Mouse (Mus musculus): ENCODE measurements around the gene Efhb. TPM values are rescaled to one million over a fixed set of nuclear protein-coding genes. Genes with fewer than 3 reads are reported as not detected.

Efhb gene
- polyA plus RNA-seq, 1 experiment from 2014 or later = 0.33 TPM

DNA sequence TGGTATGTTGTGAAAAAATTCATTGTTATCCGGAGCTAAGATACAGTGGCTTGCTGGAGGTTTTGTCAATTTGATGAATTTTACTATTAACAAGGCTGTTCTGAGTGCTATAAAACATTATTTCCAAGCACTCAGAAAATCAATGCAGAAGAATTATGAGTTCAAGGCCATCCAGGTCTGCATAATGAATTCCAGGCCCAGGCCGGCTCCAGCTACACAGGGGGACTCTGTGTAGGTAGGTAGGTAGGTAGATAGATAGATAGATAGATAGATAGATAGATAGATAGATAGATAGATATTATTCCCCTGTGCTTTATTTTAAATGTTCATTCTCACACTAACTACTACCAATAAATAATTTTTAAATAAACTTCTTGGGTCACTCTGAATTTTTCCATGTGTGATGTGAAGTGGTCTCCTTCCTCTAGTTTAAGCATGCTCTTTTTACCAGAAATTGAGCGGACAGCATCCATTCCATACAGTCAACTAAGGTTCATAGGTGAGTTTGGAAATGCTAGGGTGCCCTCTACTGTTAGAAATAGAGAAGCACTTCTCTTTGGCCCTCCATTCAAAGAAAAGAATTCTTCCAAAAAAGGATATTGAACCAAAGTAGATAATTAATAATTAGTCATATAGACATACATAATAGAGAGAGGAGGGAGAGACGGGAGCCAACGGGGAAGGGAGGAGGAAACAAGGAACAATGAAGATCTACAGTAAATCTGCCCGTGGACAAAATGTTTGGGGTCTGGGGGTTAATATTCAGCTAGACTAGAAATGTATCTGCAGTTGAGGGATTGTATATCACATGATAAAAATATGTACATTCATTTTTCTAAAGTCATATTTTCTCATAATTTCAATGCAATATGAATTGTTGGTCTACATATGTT lies 75.3 kb downstream of the Efhb start:
- no peaks in the 10 kb centered on the region for H3K36me3 ChIP-seq (ENCODE audit: control insufficient read depth, insufficient read depth, low read length)
- ATAC-seq (replicated peaks; ENCODE audit: insufficient number of reproducible peaks, low FRiP score, low TSS enrichment) = no peak
- no peak overlapping the region for H3K4me2 ChIP-seq
- H3K4me1 ChIP-seq (ENCODE audit: control insufficient read depth, insufficient read depth, low read length) = no peaks in the 10 kb centered on the region
- H3K27me3 ChIP-seq (ENCODE audit: control insufficient read depth, insufficient read depth, low read length) = no peaks in the 10 kb centered on the region
- WGBS (ENCODE audit: insufficient replicate concordance) = 44% methylated on average over 6 of the region's 6 CpGs
- H3K4me3 ChIP-seq (ENCODE audit: low read depth, low read length) = no peak overlapping the region
- H3K9me3 ChIP-seq (replicated peaks; ENCODE audit: control insufficient read depth, low read length) = no peaks in the 10 kb centered on the region
- H3K27ac ChIP-seq (ENCODE audit: low read depth, low read length) = no peak overlapping the region
- H3K9ac ChIP-seq (ENCODE audit: low read depth, low read length) = no peak overlapping the region

DNA sequence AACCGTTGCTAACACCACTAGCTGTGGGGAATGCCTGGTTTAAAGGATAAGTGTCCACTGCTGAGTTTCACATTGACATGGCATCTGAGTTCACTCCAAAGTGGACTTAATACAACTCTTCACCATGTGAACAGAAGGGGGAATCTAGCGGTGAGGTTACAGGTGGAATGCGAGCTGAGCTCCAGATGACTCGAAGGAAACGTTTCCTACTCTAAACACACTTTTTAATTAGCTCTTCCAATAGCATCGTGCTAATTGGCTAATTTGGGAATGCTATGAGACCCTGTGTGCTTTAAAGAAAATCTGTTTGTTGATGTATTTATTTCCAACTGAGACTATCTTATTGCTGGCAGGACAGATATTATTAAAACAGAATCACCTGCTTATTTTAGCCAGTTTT lies 76.3 kb downstream of the Efhb start:
- 69% methylated on average over 6 of the region's 6 CpGs for WGBS (ENCODE audit: insufficient replicate concordance)
- H3K9me3 ChIP-seq (replicated peaks; ENCODE audit: control insufficient read depth, low read length) = no peaks in the 10 kb centered on the region
- H3K4me3 ChIP-seq (ENCODE audit: low read depth, low read length) = no peak overlapping the region
- H3K27me3 ChIP-seq (ENCODE audit: control insufficient read depth, insufficient read depth, low read length) = no peaks in the 10 kb centered on the region
- no peak overlapping the region for H3K9ac ChIP-seq (ENCODE audit: low read depth, low read length)
- H3K4me2 ChIP-seq = no peak overlapping the region
- ATAC-seq (replicated peaks; ENCODE audit: insufficient number of reproducible peaks, low FRiP score, low TSS enrichment) = no peak
- no peaks in the 10 kb centered on the region for H3K36me3 ChIP-seq (ENCODE audit: control insufficient read depth, insufficient read depth, low read length)
- H3K27ac ChIP-seq (ENCODE audit: low read depth, low read length) = no peak overlapping the region
- no peaks in the 10 kb centered on the region for H3K4me1 ChIP-seq (ENCODE audit: control insufficient read depth, insufficient read depth, low read length)

DNA sequence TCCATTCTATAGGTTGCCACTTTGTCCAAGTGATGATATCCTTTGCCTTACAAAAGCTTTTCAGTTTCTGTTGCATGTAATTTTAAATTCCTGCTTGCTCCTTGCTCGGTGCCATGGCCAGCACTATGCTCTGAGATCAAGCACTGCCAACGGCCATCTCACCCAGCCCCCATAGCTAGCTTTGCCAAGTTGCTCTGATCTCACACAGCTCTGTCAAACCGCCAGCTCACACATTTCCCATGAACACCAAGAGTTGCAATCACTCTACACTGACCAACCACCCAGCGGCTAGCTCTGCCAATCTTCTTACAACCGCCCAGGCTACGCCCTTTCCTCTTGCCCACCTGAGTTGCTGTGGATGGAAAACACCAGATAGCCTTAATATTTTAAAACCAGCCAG lies 99.0 kb downstream of the Efhb start:
- Histone ChIP-seq H3K9me3 (replicated peaks; ENCODE audit: control insufficient read depth, low read length) (no peaks in the 10 kb centered on the region), H3K4me3 (ENCODE audit: low read depth, low read length) (no peak overlapping the region), H3K9ac (ENCODE audit: low read depth, low read length) (no peak overlapping the region), H3K36me3 (ENCODE audit: control insufficient read depth, insufficient read depth, low read length) (no peaks in the 10 kb centered on the region), H3K27ac (ENCODE audit: low read depth, low read length) (no peak overlapping the region), H3K27me3 (ENCODE audit: control insufficient read depth, insufficient read depth, low read length) (no peaks in the 10 kb centered on the region), H3K4me2 (no peak overlapping the region), H3K4me1 (ENCODE audit: control insufficient read depth, insufficient read depth, low read length) (no peaks in the 10 kb centered on the region)
- 80% methylated on average over 6 of the region's 6 CpGs for WGBS (ENCODE audit: insufficient replicate concordance)
- ATAC-seq (replicated peaks; ENCODE audit: insufficient number of reproducible peaks, low FRiP score, low TSS enrichment) = no peak

Other genes with a start within 250 kb of the Efhb start
- gene Rab5a, start 15.9 kb upstream of the Efhb start, polyA plus RNA-seq (2014; fragmentation: Nextera tagmentation; extraction: Ambion mirVana) = 78.0 and 82.3 TPM in 2 replicates
- 0.32 and 0.33 TPM in 2 replicates for gene Pp2d1, start 76.1 kb upstream of the Efhb start, polyA plus RNA-seq (2014; fragmentation: Nextera tagmentation; extraction: Ambion mirVana)
- 11.0 and 14.0 TPM in 2 replicates for gene Kat2b, start 103.5 kb upstream of the Efhb start, polyA plus RNA-seq (2014; fragmentation: Nextera tagmentation; extraction: Ambion mirVana)
- gene Sgo1, start 226.0 kb upstream of the Efhb start, polyA plus RNA-seq (2014; fragmentation: Nextera tagmentation; extraction: Ambion mirVana) = 22.8 and 32.8 TPM in 2 replicates

All from heart, embryonic 11.5 days (tissue).